Mouse (Mus musculus) intestine, postnatal 0 days (tissue): ENCODE results near the gene Olfr549. TPM values are rescaled to one million over a fixed set of nuclear protein-coding genes. Genes with fewer than 3 reads are reported as not detected.

ENCODE experiments used
- ATAC-seq: fragments of 200-750 bp; cut with Nextera tagmentation; 2 replicates; pipeline ENCODE4 v1.8.0; 2017; ENCODE audit warnings: mild to moderate bottlenecking, moderate TSS enrichment, moderate library complexity
- H3K27ac ChIP-seq: fragments of 300-500 bp; sonication (generic); 2 replicates; pipeline ENCODE4 v1.5.1; 2014; ENCODE audit warnings: mild to moderate bottlenecking, low read depth, low read length, moderate library complexity
- H3K27me3 ChIP-seq: fragments of 300-500 bp; sonication (generic); replicated peaks from 2 replicates; pipeline ENCODE4 v1.6.1; 2014; ENCODE audit warnings: low read length, mixed read lengths; ENCODE audit not compliant: control insufficient read depth, insufficient read depth
- H3K36me3 ChIP-seq: fragments of 300-500 bp; sonication (generic); 2 replicates; pipeline ENCODE4 v1.6.1; 2014; ENCODE audit warnings: mild to moderate bottlenecking, moderate library complexity; ENCODE audit not compliant: control insufficient read depth, insufficient read depth
- H3K4me1 ChIP-seq: fragments of 300-500 bp; sonication (generic); replicated peaks from 2 replicates; pipeline ENCODE4 v1.6.1; 2014; ENCODE audit warnings: antibody characterized with exemption, low read length, mixed read lengths; ENCODE audit not compliant: control insufficient read depth, insufficient read depth
- H3K4me2 ChIP-seq: fragments of 300-500 bp; sonication (generic); replicated peaks from 2 replicates; pipeline ENCODE4 v1.6.1; 2014; ENCODE audit warnings: low read depth, mild to moderate bottlenecking, moderate library complexity
- H3K4me3 ChIP-seq: fragments of 300-500 bp; sonication (generic); 2 replicates; pipeline ENCODE4 v1.5.1; 2014; ENCODE audit warnings: low read depth, low read length
- H3K9ac ChIP-seq: fragments of 300-500 bp; sonication (generic); 2 replicates; pipeline ENCODE4 v1.6.1; 2014; ENCODE audit warnings: mild to moderate bottlenecking, low read depth, low read length
- H3K9me3 ChIP-seq: fragments of 300-500 bp; sonication (generic); 2 replicates; pipeline ENCODE4 v1.6.1; 2016; ENCODE audit warnings: mixed run types; ENCODE audit not compliant: control insufficient read depth
- CTCF ChIP-seq: sonication (generic); IDR thresholded peaks from 2 replicates; pipeline ENCODE4 v1.5.1; 2016; ENCODE audit warnings: low read depth, mild to moderate bottlenecking, control low read depth, antibody characterized with exemption, moderate library complexity
- WGBS: fragments of 180-500 bp; shearing (Covaris S2); extraction: QIAGEN DNeasy Blood & Tissue Kit; methylation state at CpG from one replicate; pipeline ENCODE4 v1.1.7; 2014; 5-methylcytosine and 5-hydroxymethylcytosine counted together
- polyA plus RNA-seq: library from polyadenylated mRNA; unstranded; fragments of >200 nt; fragmentation: Nextera tagmentation; extraction: Ambion mirVana; gene quantifications from 2 replicates; pipeline ENCODE4 v1.2.1, GENCODE M21; 2015

The Olfr549 gene
- polyA plus RNA-seq, 1 experiment from 2014 or later, result not detected

GRCm38 (mm10) chr7:102540596-102540995, 9.1 kb upstream of the Olfr549 start, which contains the start of gene Olfr548-ps1:
Olfr548-ps1 (plus strand) TSS chr7:102540896.
- no peak for TF ChIP-seq CTCF
- ATAC-seq, result no peak
- Histone ChIP-seq H3K36me3 (no peaks in the 10 kb centered on the region), H3K4me1 (no peaks in the 10 kb centered on the region), H3K9me3 (no peaks in the 10 kb centered on the region), H3K27me3 (no peaks in the 10 kb centered on the region), H3K9ac (no peak within 1 kb of the TSS), H3K4me2 (no peak within 1 kb of the TSS), H3K27ac (no peak within 1 kb of the TSS), H3K4me3 (no peak within 1 kb of the TSS)
- WGBS, result 86% methylated on average over 2 of the region's 2 CpGs

- ATAC-seq, result no peak
- H3K9me3 ChIP-seq, result no peaks in the 10 kb centered on the region
- no peaks in the 10 kb centered on the region for H3K4me1 ChIP-seq
- H3K36me3 ChIP-seq, result no peaks in the 10 kb centered on the region
- H3K27ac ChIP-seq, result no peak overlapping the region
- H3K4me3 ChIP-seq, result no peak overlapping the region
- H3K4me2 ChIP-seq, result no peak overlapping the region
- H3K9ac ChIP-seq, result no peak overlapping the region
- no peak for TF ChIP-seq CTCF
- 55% methylated on average over 3 of the region's 3 CpGs for WGBS
- H3K27me3 ChIP-seq, result no peaks in the 10 kb centered on the region
Measured at GRCm38 (mm10) chr7:102541251-102541650, 8.4 kb upstream of the Olfr549 start.

- WGBS, result 76% methylated on average over 3 of the region's 3 CpGs
- no peaks in the 10 kb centered on the region for H3K36me3 ChIP-seq
- H3K4me1 ChIP-seq, result no peaks in the 10 kb centered on the region
- no peak for ATAC-seq
- H3K4me2 ChIP-seq, result no peak overlapping the region
- H3K27me3 ChIP-seq, result no peaks in the 10 kb centered on the region
- TF ChIP-seq CTCF, result no peak
- no peaks in the 10 kb centered on the region for H3K9me3 ChIP-seq
- H3K27ac ChIP-seq, result no peak overlapping the region
- no peak overlapping the region for H3K9ac ChIP-seq
- no peak overlapping the region for H3K4me3 ChIP-seq
Measured at GRCm38 (mm10) chr7:102553279-102553678, 3.6 kb downstream of the Olfr549 start.

GRCm38 (mm10) chr7:102564999-102565997, 15.6 kb downstream of the Olfr549 start, which contains the start of gene Trim21:
Trim21 (minus strand) TSS chr7:102565486.
- ATAC-seq, result peak; percentile 99

GRCm38 (mm10) chr7:102566219-102566618, 16.5 kb downstream of the Olfr549 start:
- Histone ChIP-seq H3K27ac (no peak overlapping the region), H3K4me2 (no peak overlapping the region), H3K9ac (no peak overlapping the region), H3K36me3 (peaks cover 18% of the 10 kb centered on the region; the same call in 1 of the 2 replicates), H3K9me3 (no peaks in the 10 kb centered on the region), H3K4me3 (no peak overlapping the region), H3K27me3 (no peaks in the 10 kb centered on the region), H3K4me1 (no peaks in the 10 kb centered on the region)
- no peak for ATAC-seq
- TF ChIP-seq CTCF, result peak; percentile 25
- 86% methylated on average over 4 of the region's 4 CpGs for WGBS

More at GRCm38 (mm10) chr7:102564999-102565997, 15.6 kb downstream of the Olfr549 start, which contains the start of gene Trim21:
- Histone ChIP-seq H3K4me1 (no peaks in the 10 kb centered on the region), H3K36me3 (peaks cover 25% of the 10 kb centered on the region), H3K4me2 (peak within 1 kb of the TSS; percentile 73), H3K27ac (0 out of 2 replicates have a peak within 1 kb of the TSS, but pooled peaks have one; percentile 54), H3K4me3 (peak within 1 kb of the TSS; percentile 78), H3K9me3 (no peaks in the 10 kb centered on the region), H3K27me3 (no peaks in the 10 kb centered on the region), H3K9ac (peak within 1 kb of the TSS; percentile 59)
- WGBS, result 11% methylated on average over 10 of the region's 10 CpGs
- TF ChIP-seq CTCF, result no peak

GRCm38 (mm10) chr7:102571142-102571541, 21.5 kb downstream of the Olfr549 start, which contains the start of gene Olfr550:
Olfr550 (plus strand) TSS chr7:102571442.
- no peaks in the 10 kb centered on the region for H3K9me3 ChIP-seq
- ATAC-seq, result no peak
- H3K4me3 ChIP-seq, result no peak within 1 kb of the TSS
- H3K27ac ChIP-seq, result no peak within 1 kb of the TSS
- no peak within 1 kb of the TSS for H3K4me2 ChIP-seq
- no peaks in the 10 kb centered on the region for H3K4me1 ChIP-seq
- H3K27me3 ChIP-seq, result no peaks in the 10 kb centered on the region
- H3K9ac ChIP-seq, result no peak within 1 kb of the TSS
- no peaks in the 10 kb centered on the region for H3K36me3 ChIP-seq
- 91% methylated on average over 8 of the region's 8 CpGs for WGBS
- TF ChIP-seq CTCF, result no peak
